Mouse (Mus musculus) stomach, postnatal 0 days (tissue): ENCODE data around the gene Mrm2.

Source experiments
- CTCF ChIP-seq: IDR thresholded peaks from 2 replicates; pipeline ENCODE4 v1.5.1; 2016; ENCODE audit warnings: antibody characterized with exemption, low read depth, mild to moderate bottlenecking, moderate library complexity
- EP300 ChIP-seq: optimal IDR thresholded peaks from 2 replicates; pipeline ENCODE3; 2016; ENCODE audit warnings: antibody characterized with exemption

GRCm38 (mm10) chr5:140288287-140288686 lies 43.4 kb downstream of the Mrm2 start:
- TF ChIP-seq EP300 = no peak
- TF ChIP-seq CTCF = no peak
